Mouse (Mus musculus): Measurements from ENCODE around the gene F8a.
"Not testable (repeated sequence)": the region's sequence is repeated elsewhere in the genome, so short reads cannot be mapped to it uniquely, and the experiment has no call there.

The F8a gene

GRCm38 (mm10) chrX:73227914-73228605 lies at the start of gene F8a:
TSS of gene F8a (plus strand) at chrX:73228291.
- DNase-seq (ENCODE audit: low spot score) = peak; percentile 18

- DNase-seq (ENCODE audit: low spot score) = not testable (repeated sequence)
Observed at GRCm38 (mm10) chrX:73191934-73192333, 36.2 kb upstream of the F8a start, which contains the start of gene Xlr3b. TSS of gene Xlr3b (plus strand) at chrX:73192207.

DNA sequence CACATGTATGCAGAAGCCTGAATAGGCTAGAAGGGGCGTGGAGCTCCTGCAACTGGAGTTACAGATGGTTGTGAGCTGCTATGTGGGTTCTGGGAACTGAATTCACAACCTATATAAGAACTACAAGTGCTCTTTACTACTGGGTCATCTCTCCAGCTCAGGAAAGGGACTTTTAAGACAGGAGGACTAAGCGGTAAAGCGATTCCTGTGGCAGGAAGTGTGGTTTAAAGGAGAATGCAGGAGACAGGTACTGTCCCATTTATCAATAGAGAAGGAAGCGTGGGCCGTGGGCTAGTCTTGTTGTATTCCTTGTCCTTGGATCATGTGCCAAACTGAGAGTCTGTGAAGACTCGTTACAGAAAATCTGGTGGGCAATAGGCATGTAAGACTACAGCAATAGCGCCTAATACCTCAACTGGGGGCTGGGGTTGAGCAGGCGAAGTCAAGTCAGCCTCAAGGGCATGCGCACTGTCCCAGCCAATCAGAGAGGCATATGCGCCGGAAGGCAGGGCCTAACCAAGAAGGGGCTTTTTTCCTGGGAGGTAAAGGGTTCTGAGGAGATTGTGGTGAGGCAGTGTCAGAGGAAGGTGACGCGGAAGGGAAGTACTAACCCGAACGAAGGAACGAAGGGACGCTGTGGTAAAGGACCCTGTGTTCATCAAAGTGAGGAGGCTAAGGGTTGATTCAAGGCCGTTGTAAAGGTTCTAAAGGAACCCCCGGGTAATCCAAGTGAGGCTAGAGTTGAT lies 14.1 kb upstream of the F8a start, which contains the start of gene Xlr4b:
Gene Xlr4b (plus strand): TSS at position 515 of the 746 bp plus-strand sequence.
- not testable (repeated sequence) for DNase-seq (ENCODE audit: low spot score)

- DNase-seq (ENCODE audit: low spot score) = no peak
Observed at GRCm38 (mm10) chrX:73225365-73225764, 2.7 kb upstream of the F8a start.

DNA sequence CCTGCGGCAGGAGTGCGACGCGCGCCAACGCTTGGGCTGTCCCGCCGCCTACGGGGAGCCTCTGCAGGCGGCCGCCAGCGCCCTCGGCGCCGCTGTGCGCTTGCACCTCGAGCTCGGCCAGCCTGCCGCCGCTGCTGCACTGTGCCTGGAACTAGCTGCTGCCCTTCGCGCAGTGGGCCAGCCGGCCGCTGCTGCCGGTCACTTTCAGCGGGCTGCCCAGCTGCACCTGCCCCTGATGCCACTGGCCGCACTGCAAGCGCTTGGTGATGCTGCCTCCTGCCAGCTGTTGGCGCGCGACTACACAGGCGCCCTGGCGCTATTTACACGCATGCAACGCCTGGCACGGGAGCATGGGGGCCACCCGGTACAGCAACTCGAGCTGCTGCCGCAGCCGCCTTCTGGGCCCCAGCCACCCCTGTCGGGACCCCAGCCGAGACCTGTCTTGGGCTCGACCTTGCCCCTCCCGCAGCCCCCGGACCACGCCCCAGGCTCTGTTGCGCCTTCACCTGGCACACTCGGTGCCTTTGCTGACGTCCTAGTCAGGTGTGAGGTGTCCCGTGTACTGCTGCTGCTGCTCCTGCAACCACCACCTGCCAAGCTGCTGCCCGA lies 619 bp downstream of the F8a start:
- DNase-seq (ENCODE audit: low spot score) = peak; percentile 9

DNA sequence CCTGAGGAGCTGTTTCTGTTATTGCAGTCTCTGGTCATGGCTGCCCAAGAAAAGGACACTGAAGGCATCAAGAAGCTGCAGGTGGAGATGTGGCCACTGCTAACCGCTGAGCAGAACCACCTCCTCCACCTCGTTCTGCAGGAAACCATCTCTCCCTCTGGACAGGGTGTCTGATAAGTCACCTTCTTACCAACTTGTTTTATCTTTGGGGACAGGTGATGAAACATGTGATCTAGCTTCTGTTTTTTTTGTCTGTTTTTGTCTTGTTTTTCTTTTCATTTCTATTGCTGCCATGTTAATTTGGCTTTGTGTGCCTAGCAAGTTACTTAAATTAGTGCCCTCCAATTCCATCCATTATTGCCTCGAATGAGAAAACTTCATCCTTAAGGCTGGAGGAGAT lies 1.2 kb downstream of the F8a start:
- DNase-seq (ENCODE audit: low spot score) = no peak

DNA sequence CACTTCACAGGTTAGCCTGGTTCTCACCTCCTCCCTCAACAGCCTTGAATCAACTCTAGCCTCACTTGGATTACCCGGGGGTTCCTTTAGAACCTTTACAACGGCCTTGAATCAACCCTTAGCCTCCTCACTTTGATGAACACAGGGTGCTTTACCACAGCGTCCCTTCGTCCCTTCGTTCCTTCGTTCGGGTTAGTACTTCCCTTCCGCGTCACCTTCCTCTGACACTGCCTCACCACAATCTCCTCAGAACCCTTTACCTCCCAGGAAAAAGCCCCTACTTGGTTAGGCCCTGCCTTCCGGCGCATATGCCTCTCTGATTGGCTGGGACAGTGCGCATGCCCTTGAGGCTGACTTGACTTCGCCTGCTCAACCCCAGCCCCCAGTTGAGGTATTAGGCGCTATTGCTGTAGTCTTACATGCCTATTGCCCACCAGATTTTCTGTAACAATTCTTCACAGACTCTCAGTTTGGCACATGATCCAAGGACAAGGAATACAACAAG lies 14.8 kb downstream of the F8a start, which contains the start of gene Xlr4c:
Gene Xlr4c (minus strand): TSS at position 310 of the 505 bp plus-strand sequence.
- not testable (repeated sequence) for DNase-seq (ENCODE audit: low spot score)

- DNase-seq (ENCODE audit: low spot score) = not testable (repeated sequence)
Observed at GRCm38 (mm10) chrX:73262428-73262827, 34.3 kb downstream of the F8a start.

GRCm38 (mm10) chrX:73265270-73265669 lies 37.2 kb downstream of the F8a start, which contains the start of gene Xlr3c:
TSS of gene Xlr3c (minus strand) at chrX:73265390.
- not testable (repeated sequence) for DNase-seq (ENCODE audit: low spot score)

All from urinary bladder, postnatal 10 days (tissue).